14 mouse cellular contexts compared by ENCODE assay signal in genomic region chr10:127477301-127477700, GRCm38 (mm10). TPM values are rescaled to one million over a fixed set of nuclear protein-coding genes. Genes with fewer than 3 reads are reported as not detected.
"Had no signal": no experiment of that assay in that cellular context is flagged by ENCODE, and none has a peak within 500 bp of the region (broad histone marks: within the 10 kb centered on the region; RNA-seq: fewer than 3 reads in every experiment).

No protein-coding gene starts in this region.

- DNase-seq: kidney, adult 8-10 months; layer of hippocampus, adult 9-11 months; layer of hippocampus, postnatal 36 days; left cerebral cortex, postnatal 4 days; lung, adult 18-20 months; midbrain, embryonic 14.5 days had no signal

- H3K9ac ChIP-seq: limb, embryonic 13.5 days; liver, embryonic 14.5 days; neural tube, embryonic 12.5 days had no signal

- H3K27me3 ChIP-seq: limb, embryonic 13.5 days; neural tube, embryonic 12.5 days had no signal

- H3K27ac ChIP-seq: limb, embryonic 13.5 days; liver, embryonic 14.5 days; neural tube, embryonic 12.5 days; stomach, postnatal 0 days had no signal

- H3K9me3 ChIP-seq: limb, embryonic 13.5 days; neural tube, embryonic 12.5 days had no signal

- H3K4me3 ChIP-seq: limb, embryonic 13.5 days; neural tube, embryonic 12.5 days had no signal

- H3K4me2 ChIP-seq: limb, embryonic 13.5 days; neural tube, embryonic 12.5 days had no signal

- H3K4me1 ChIP-seq: limb, embryonic 13.5 days; neural tube, embryonic 12.5 days had no signal

- ATAC-seq: intestine, embryonic 16.5 days had no signal

RNA-seq across cellular contexts. Expression of gene Ndufa4l2, which starts 37.5 kb away (rescaled TPM):
- total RNA-seq: monocyte, adult 5-6 weeks; neutrophil, adult 5-6 weeks had no signal

RNA-seq across cellular contexts. Expression of gene Nxph4, which starts 57.1 kb away (rescaled TPM):
- total RNA-seq: liver, adult 2 months; monocyte, adult 5-6 weeks; neutrophil, adult 5-6 weeks had no signal
- polyA plus RNA-seq: liver, adult 2 months had no signal
